Mouse (Mus musculus): ENCODE results near the gene Il11ra2. TPM values are rescaled to one million over a fixed set of nuclear protein-coding genes. Genes with fewer than 3 reads are reported as not detected.
"Not testable (repeated sequence)": the region's sequence is repeated elsewhere in the genome, so short reads cannot be mapped to it uniquely, and the experiment has no call there.

Gene Il11ra2
- polyA plus RNA-seq (2015; fragmentation: Nextera tagmentation; extraction: Ambion mirVana) = not detected in 2 replicates

GRCm38 (mm10) chr4:42661793-42662192, at the start of gene Il11ra2:
Gene Il11ra2 (minus strand): TSS chr4:42661893.
- H3K4me3 ChIP-seq (ENCODE audit: low read length); H3K4me1 ChIP-seq (replicated peaks; ENCODE audit: control insufficient read depth, insufficient read depth, low read length); ATAC-seq (ENCODE audit: low read depth); H3K9me3 ChIP-seq (ENCODE audit: control insufficient read depth, low read length); H3K4me2 ChIP-seq (ENCODE audit: low read depth, low read length); H3K36me3 ChIP-seq (ENCODE audit: control insufficient read depth, insufficient read depth, low read length); H3K27me3 ChIP-seq (ENCODE audit: control insufficient read depth, insufficient read depth, low read depth, low read length); H3K27ac ChIP-seq (ENCODE audit: low read length); H3K9ac ChIP-seq (ENCODE audit: low read length): not testable (repeated sequence)
- WGBS = no CpG with 5 or more reads among the region's 3 CpGs

GRCm38 (mm10) chr4:42682183-42682524, 20.5 kb upstream of the Il11ra2 start:
- not testable (repeated sequence) for H3K27me3 ChIP-seq (ENCODE audit: control insufficient read depth, insufficient read depth, low read depth, low read length); H3K4me3 ChIP-seq (ENCODE audit: low read length); H3K4me1 ChIP-seq (replicated peaks; ENCODE audit: control insufficient read depth, insufficient read depth, low read length); H3K9ac ChIP-seq (ENCODE audit: low read length); H3K9me3 ChIP-seq (ENCODE audit: control insufficient read depth, low read length); H3K27ac ChIP-seq (ENCODE audit: low read length); H3K36me3 ChIP-seq (ENCODE audit: control insufficient read depth, insufficient read depth, low read length); H3K4me2 ChIP-seq (ENCODE audit: low read depth, low read length)
- peak; percentile 71 for ATAC-seq (ENCODE audit: low read depth)
- no CpG with 5 or more reads among the region's 18 CpGs for WGBS

- H3K36me3 ChIP-seq (ENCODE audit: control insufficient read depth, insufficient read depth, low read length); H3K27me3 ChIP-seq (ENCODE audit: control insufficient read depth, insufficient read depth, low read depth, low read length); H3K9me3 ChIP-seq (ENCODE audit: control insufficient read depth, low read length); H3K4me3 ChIP-seq (ENCODE audit: low read length); H3K4me1 ChIP-seq (replicated peaks; ENCODE audit: control insufficient read depth, insufficient read depth, low read length); H3K4me2 ChIP-seq (ENCODE audit: low read depth, low read length); H3K27ac ChIP-seq (ENCODE audit: low read length); H3K9ac ChIP-seq (ENCODE audit: low read length): not testable (repeated sequence)
- peak; percentile 41 for ATAC-seq (ENCODE audit: low read depth)
- WGBS = no CpG with 5 or more reads among the region's 66 CpGs
These were observed 19.9 kb upstream of the Il11ra2 start for GRCm38 (mm10) chr4:42681473-42682182.

GRCm38 (mm10) chr4:42680374-42681356, 19.0 kb upstream of the Il11ra2 start:
- H3K4me2 ChIP-seq (ENCODE audit: low read depth, low read length); H3K9ac ChIP-seq (ENCODE audit: low read length); H3K36me3 ChIP-seq (ENCODE audit: control insufficient read depth, insufficient read depth, low read length); H3K27me3 ChIP-seq (ENCODE audit: control insufficient read depth, insufficient read depth, low read depth, low read length); H3K9me3 ChIP-seq (ENCODE audit: control insufficient read depth, low read length); H3K4me3 ChIP-seq (ENCODE audit: low read length); ATAC-seq (ENCODE audit: low read depth); H3K4me1 ChIP-seq (replicated peaks; ENCODE audit: control insufficient read depth, insufficient read depth, low read length); H3K27ac ChIP-seq (ENCODE audit: low read length): not testable (repeated sequence)
- no CpG with 5 or more reads among the region's 32 CpGs for WGBS

GRCm38 (mm10) chr4:42679365-42679764, 17.7 kb upstream of the Il11ra2 start:
- not testable (repeated sequence) for H3K27ac ChIP-seq (ENCODE audit: low read length); H3K4me2 ChIP-seq (ENCODE audit: low read depth, low read length); H3K27me3 ChIP-seq (ENCODE audit: control insufficient read depth, insufficient read depth, low read depth, low read length); H3K4me1 ChIP-seq (replicated peaks; ENCODE audit: control insufficient read depth, insufficient read depth, low read length); ATAC-seq (ENCODE audit: low read depth); H3K9me3 ChIP-seq (ENCODE audit: control insufficient read depth, low read length); H3K4me3 ChIP-seq (ENCODE audit: low read length); H3K9ac ChIP-seq (ENCODE audit: low read length); H3K36me3 ChIP-seq (ENCODE audit: control insufficient read depth, insufficient read depth, low read length)
- WGBS = no CpG with 5 or more reads among the region's 7 CpGs

- not testable (repeated sequence) for H3K4me1 ChIP-seq (replicated peaks; ENCODE audit: control insufficient read depth, insufficient read depth, low read length); H3K9ac ChIP-seq (ENCODE audit: low read length); H3K4me2 ChIP-seq (ENCODE audit: low read depth, low read length); H3K4me3 ChIP-seq (ENCODE audit: low read length); H3K36me3 ChIP-seq (ENCODE audit: control insufficient read depth, insufficient read depth, low read length); H3K27me3 ChIP-seq (ENCODE audit: control insufficient read depth, insufficient read depth, low read depth, low read length); H3K9me3 ChIP-seq (ENCODE audit: control insufficient read depth, low read length); H3K27ac ChIP-seq (ENCODE audit: low read length)
- WGBS = no CpG with 5 or more reads among the region's 4 CpGs
- ATAC-seq (ENCODE audit: low read depth) = peak; percentile 78
These were observed 13.7 kb upstream of the Il11ra2 start for GRCm38 (mm10) chr4:42675415-42675814.

GRCm38 (mm10) chr4:42654951-42655350, 6.7 kb downstream of the Il11ra2 start, which contains the start of gene Ccl27b:
Gene Ccl27b (plus strand): TSS chr4:42655251.
- H3K4me1 ChIP-seq (replicated peaks; ENCODE audit: control insufficient read depth, insufficient read depth, low read length); H3K9me3 ChIP-seq (ENCODE audit: control insufficient read depth, low read length); H3K27ac ChIP-seq (ENCODE audit: low read length); H3K36me3 ChIP-seq (ENCODE audit: control insufficient read depth, insufficient read depth, low read length); H3K4me2 ChIP-seq (ENCODE audit: low read depth, low read length); H3K4me3 ChIP-seq (ENCODE audit: low read length); H3K9ac ChIP-seq (ENCODE audit: low read length); ATAC-seq (ENCODE audit: low read depth); H3K27me3 ChIP-seq (ENCODE audit: control insufficient read depth, insufficient read depth, low read depth, low read length): not testable (repeated sequence)
- WGBS = no CpG with 5 or more reads among the region's 9 CpGs

GRCm38 (mm10) chr4:42629419-42629818, 32.3 kb downstream of the Il11ra2 start, which contains the start of gene Gm2564:
Gene Gm2564 (plus strand): TSS chr4:42629719.
- H3K9me3 ChIP-seq (ENCODE audit: control insufficient read depth, low read length); ATAC-seq (ENCODE audit: low read depth); H3K36me3 ChIP-seq (ENCODE audit: control insufficient read depth, insufficient read depth, low read length); H3K4me2 ChIP-seq (ENCODE audit: low read depth, low read length); H3K9ac ChIP-seq (ENCODE audit: low read length); H3K4me3 ChIP-seq (ENCODE audit: low read length); H3K4me1 ChIP-seq (replicated peaks; ENCODE audit: control insufficient read depth, insufficient read depth, low read length); H3K27ac ChIP-seq (ENCODE audit: low read length); H3K27me3 ChIP-seq (ENCODE audit: control insufficient read depth, insufficient read depth, low read depth, low read length): not testable (repeated sequence)
- WGBS = no CpG with 5 or more reads among the region's 8 CpGs

GRCm38 (mm10) chr4:42611895-42612294, 49.8 kb downstream of the Il11ra2 start, which contains the start of gene Gm10591:
Gene Gm10591 (plus strand): TSS chr4:42612195.
- not testable (repeated sequence) for H3K4me2 ChIP-seq (ENCODE audit: low read depth, low read length); H3K36me3 ChIP-seq (ENCODE audit: control insufficient read depth, insufficient read depth, low read length); H3K9ac ChIP-seq (ENCODE audit: low read length); H3K27me3 ChIP-seq (ENCODE audit: control insufficient read depth, insufficient read depth, low read depth, low read length); H3K9me3 ChIP-seq (ENCODE audit: control insufficient read depth, low read length); H3K27ac ChIP-seq (ENCODE audit: low read length); H3K4me3 ChIP-seq (ENCODE audit: low read length); ATAC-seq (ENCODE audit: low read depth); H3K4me1 ChIP-seq (replicated peaks; ENCODE audit: control insufficient read depth, insufficient read depth, low read length)
- WGBS = no CpG with 5 or more reads among the region's 5 CpGs
